Mouse (Mus musculus): ENCODE data around the gene Pafah1b3. TPM values are rescaled to one million over a fixed set of nuclear protein-coding genes. Genes with fewer than 3 reads are reported as not detected.
"Not testable (repeated sequence)": the region's sequence is repeated elsewhere in the genome, so short reads cannot be mapped to it uniquely, and the experiment has no call there.

Pafah1b3 gene
- polyA plus RNA-seq, 1 experiment from 2014 or later, result 301 TPM

- under 1% methylated on average over 33 of the region's 33 CpGs for WGBS
- Histone ChIP-seq H3K9me3 (no peaks in the 10 kb centered on the region), H3K27me3 (replicated peaks; ENCODE audit: low read depth, poor library complexity, severe bottlenecking) (no peaks in the 10 kb centered on the region; the same call in 1 of the 2 replicates), H3K36me3 (replicated peaks) (peaks cover 21% of the 10 kb centered on the region), H3K4me3 (peak overlapping the region; percentile 89), H3K27ac (replicated peaks) (peak overlapping the region; percentile 96), H3K4me1 (peaks cover 49% of the 10 kb centered on the region)
- DNase-seq (ENCODE audit: low spot score), result peak; percentile 98
These were observed 29.9 kb downstream of the Pafah1b3 start for GRCm38 (mm10) chr7:25267751-25268463.

DNA sequence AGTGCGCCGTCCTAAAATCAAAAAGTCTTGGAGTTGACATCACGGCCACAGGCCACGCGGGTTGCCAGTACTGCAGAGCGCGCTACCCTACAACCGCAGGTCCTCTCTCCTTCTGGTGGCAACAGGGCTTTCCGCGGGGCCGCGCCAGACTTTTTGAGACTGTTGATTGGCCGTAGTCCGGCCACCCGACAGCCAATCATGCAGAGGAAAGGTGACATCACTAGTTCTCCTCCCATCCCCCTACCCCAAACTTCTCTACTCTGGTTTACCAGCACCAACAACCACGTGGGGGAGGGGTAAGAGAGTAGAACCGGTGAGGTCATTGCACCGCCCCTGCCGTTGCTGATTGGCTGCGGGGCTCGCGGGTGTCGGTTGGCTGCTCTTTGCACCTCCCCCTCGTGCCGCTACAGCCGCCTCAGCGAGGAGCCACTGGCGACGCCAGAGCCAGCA lies 30.5 kb downstream of the Pafah1b3 start, which contains the start of gene Cic:
TSS of gene Cic (plus strand) at position 404 of the 450 bp plus-strand sequence.
- Histone ChIP-seq H3K9me3 (no peaks in the 10 kb centered on the region), H3K4me3 (peak within 1 kb of the TSS; percentile 89), H3K4me1 (peaks cover 49% of the 10 kb centered on the region), H3K27me3 (replicated peaks; ENCODE audit: low read depth, poor library complexity, severe bottlenecking) (no peaks in the 10 kb centered on the region; the same call in 1 of the 2 replicates), H3K36me3 (replicated peaks) (peaks cover 15% of the 10 kb centered on the region), H3K27ac (replicated peaks) (peak within 1 kb of the TSS; percentile 96)
- WGBS, result under 1% methylated on average over 29 of the region's 29 CpGs
- peak; percentile 98 for DNase-seq (ENCODE audit: low spot score)

GRCm38 (mm10) chr7:25266180-25266962 lies 31.4 kb downstream of the Pafah1b3 start:
- no peak for DNase-seq (ENCODE audit: low spot score)
- no peaks in the 10 kb centered on the region for H3K9me3 ChIP-seq
- no peaks in the 10 kb centered on the region; the same call in 1 of the 2 replicates for H3K27me3 ChIP-seq (replicated peaks; ENCODE audit: low read depth, poor library complexity, severe bottlenecking)
- H3K4me1 ChIP-seq, result peaks cover 44% of the 10 kb centered on the region
- H3K36me3 ChIP-seq (replicated peaks), result peaks cover 6% of the 10 kb centered on the region
- peak overlapping the region; percentile 96 for H3K27ac ChIP-seq (replicated peaks)
- peak overlapping the region; percentile 89 for H3K4me3 ChIP-seq
- WGBS, result 90% methylated on average over 8 of the region's 8 CpGs

- not testable (repeated sequence) for H3K27me3 ChIP-seq (replicated peaks; ENCODE audit: low read depth, poor library complexity, severe bottlenecking); H3K4me3 ChIP-seq; H3K9me3 ChIP-seq; DNase-seq (ENCODE audit: low spot score); H3K36me3 ChIP-seq (replicated peaks); H3K27ac ChIP-seq (replicated peaks)
- 91% methylated on average over 5 of the region's 5 CpGs for WGBS
- peaks cover 43% of the 10 kb centered on the region for H3K4me1 ChIP-seq
These were observed 32.0 kb downstream of the Pafah1b3 start for GRCm38 (mm10) chr7:25265743-25266142.

- DNase-seq (ENCODE audit: low spot score), result no peak
- WGBS, result 21% methylated on average over 17 of the region's 17 CpGs
- no peaks in the 10 kb centered on the region for H3K36me3 ChIP-seq (replicated peaks)
- H3K4me1 ChIP-seq, result peaks cover 28% of the 10 kb centered on the region
- H3K9me3 ChIP-seq, result no peaks in the 10 kb centered on the region
- H3K27ac ChIP-seq (replicated peaks), result no peak overlapping the region; the same call in 1 of the 2 replicates
- H3K4me3 ChIP-seq, result no peak overlapping the region
- H3K27me3 ChIP-seq (replicated peaks; ENCODE audit: low read depth, poor library complexity, severe bottlenecking), result no peaks in the 10 kb centered on the region; the same call in 1 of the 2 replicates
These were observed 33.6 kb downstream of the Pafah1b3 start for GRCm38 (mm10) chr7:25263968-25264870.

DNA sequence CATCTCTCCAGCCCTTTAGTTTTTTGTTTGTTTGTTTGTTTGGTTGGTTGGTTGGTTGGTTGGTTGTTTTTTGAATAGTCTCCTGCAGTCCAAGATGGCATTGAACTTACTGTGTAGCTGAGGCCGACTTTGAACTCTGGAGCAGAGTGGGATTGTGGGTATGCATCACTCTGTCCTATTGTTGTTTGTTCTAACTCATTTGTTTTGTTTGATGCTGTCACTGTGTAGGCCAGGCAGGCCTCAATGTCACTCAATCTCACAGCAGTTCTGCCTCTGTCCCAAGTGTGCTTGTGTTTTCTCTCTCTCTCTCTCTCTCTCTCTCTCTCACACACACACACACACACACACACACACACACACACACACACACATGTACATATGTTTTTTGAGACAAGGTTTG lies 35.9 kb downstream of the Pafah1b3 start:
- WGBS, result 82% methylated on average over 1 of the region's 1 CpGs
- no peaks in the 10 kb centered on the region for H3K36me3 ChIP-seq (replicated peaks)
- H3K9me3 ChIP-seq, result no peaks in the 10 kb centered on the region
- DNase-seq (ENCODE audit: low spot score), result no peak
- no peak overlapping the region for H3K27ac ChIP-seq (replicated peaks)
- no peaks in the 10 kb centered on the region; the same call in 1 of the 2 replicates for H3K27me3 ChIP-seq (replicated peaks; ENCODE audit: low read depth, poor library complexity, severe bottlenecking)
- H3K4me3 ChIP-seq, result no peak overlapping the region
- peaks cover 17% of the 10 kb centered on the region for H3K4me1 ChIP-seq

DNA sequence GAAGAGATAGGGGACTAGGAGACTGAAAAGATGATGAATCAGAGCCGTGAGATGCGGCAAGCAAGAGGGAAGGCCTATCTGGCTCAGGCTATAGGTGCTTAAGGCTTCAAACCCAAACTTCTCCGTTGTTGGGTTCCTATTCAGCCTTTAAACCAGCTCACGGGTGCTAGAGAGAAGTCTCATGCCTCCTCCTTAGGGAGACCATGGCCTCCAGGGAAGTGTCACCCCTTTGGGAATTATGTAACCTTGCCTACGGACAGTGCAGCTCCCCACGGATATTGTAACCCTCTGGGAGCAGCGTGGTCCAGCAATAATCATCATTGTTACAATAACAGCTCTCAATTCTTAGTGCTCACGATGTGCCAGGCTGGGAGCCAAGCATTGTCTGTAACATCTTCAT lies 46.0 kb downstream of the Pafah1b3 start:
- DNase-seq (ENCODE audit: low spot score), result no peak
- H3K27ac ChIP-seq (replicated peaks), result peak overlapping the region; percentile 97

GRCm38 (mm10) chr7:25251071-25251791 lies 46.6 kb downstream of the Pafah1b3 start:
- DNase-seq (ENCODE audit: low spot score), result peak; percentile 79
- H3K36me3 ChIP-seq (replicated peaks), result peaks cover 16% of the 10 kb centered on the region
- peak overlapping the region; percentile 98 for H3K4me3 ChIP-seq
- peak overlapping the region; percentile 97 for H3K27ac ChIP-seq (replicated peaks)
- WGBS, result 2% methylated on average over 22 of the region's 22 CpGs
- H3K9me3 ChIP-seq, result no peaks in the 10 kb centered on the region
- H3K4me1 ChIP-seq, result peaks cover 49% of the 10 kb centered on the region
- H3K27me3 ChIP-seq (replicated peaks; ENCODE audit: low read depth, poor library complexity, severe bottlenecking), result no peaks in the 10 kb centered on the region

More for the DNA sequence above, 46.0 kb downstream of the Pafah1b3 start:
- Histone ChIP-seq H3K4me1 (peaks cover 43% of the 10 kb centered on the region), H3K27me3 (replicated peaks; ENCODE audit: low read depth, poor library complexity, severe bottlenecking) (no peaks in the 10 kb centered on the region), H3K36me3 (replicated peaks) (peaks cover 10% of the 10 kb centered on the region), H3K4me3 (peak overlapping the region; percentile 98), H3K9me3 (no peaks in the 10 kb centered on the region)
- WGBS, result 18% methylated on average over 8 of the region's 8 CpGs

- Histone ChIP-seq H3K36me3 (replicated peaks) (peaks cover 25% of the 10 kb centered on the region), H3K4me3 (peak within 1 kb of the TSS; percentile 98), H3K4me1 (peaks cover 56% of the 10 kb centered on the region), H3K27me3 (replicated peaks; ENCODE audit: low read depth, poor library complexity, severe bottlenecking) (no peaks in the 10 kb centered on the region), H3K9me3 (no peaks in the 10 kb centered on the region), H3K27ac (replicated peaks) (peak within 1 kb of the TSS; percentile 97)
- DNase-seq (ENCODE audit: low spot score), result peak; percentile 98
- WGBS, result under 1% methylated on average over 81 of the region's 81 CpGs
These were observed 47.4 kb downstream of the Pafah1b3 start, which contains the start of gene Erf for GRCm38 (mm10) chr7:25250141-25250972. Gene Erf (minus strand): TSS chr7:25250761.

- Histone ChIP-seq H3K4me3 (peak overlapping the region; percentile 98), H3K4me1 (peaks cover 56% of the 10 kb centered on the region), H3K36me3 (replicated peaks) (peaks cover 33% of the 10 kb centered on the region), H3K9me3 (no peaks in the 10 kb centered on the region), H3K27me3 (replicated peaks; ENCODE audit: low read depth, poor library complexity, severe bottlenecking) (no peaks in the 10 kb centered on the region), H3K27ac (replicated peaks) (peak overlapping the region; percentile 97)
- 1% methylated on average over 72 of the region's 73 CpGs for WGBS
- peak; percentile 94 for DNase-seq (ENCODE audit: low spot score)
These were observed 48.3 kb downstream of the Pafah1b3 start for GRCm38 (mm10) chr7:25249314-25250140.
